Mouse (Mus musculus) forebrain, embryonic 16.5 days (tissue): Measurements from ENCODE around the gene Ncf1. TPM values are rescaled to one million over a fixed set of nuclear protein-coding genes. Genes with fewer than 3 reads are reported as not detected.

ENCODE experiments used
- ATAC-seq: fragments of 200-750 bp; cut with Nextera tagmentation; 2 replicates; pipeline ENCODE4 v1.8.0; 2017; ENCODE audit warnings: mild to moderate bottlenecking, moderate library complexity
- H3K27ac ChIP-seq: fragments of 300-500 bp; sonication (generic); 2 replicates; pipeline ENCODE4 v1.5.1; 2014; ENCODE audit warnings: low read length, control low read depth
- H3K27me3 ChIP-seq: fragments of 300-500 bp; sonication (generic); replicated peaks from 2 replicates; pipeline ENCODE4 v1.6.1; 2014; ENCODE audit warnings: low read length; ENCODE audit not compliant: control insufficient read depth, insufficient read depth
- H3K36me3 ChIP-seq: fragments of 300-500 bp; sonication (generic); 2 replicates; pipeline ENCODE4 v1.6.1; 2014; ENCODE audit not compliant: control insufficient read depth, insufficient read depth
- H3K4me1 ChIP-seq: fragments of 300-500 bp; sonication (generic); replicated peaks from 2 replicates; pipeline ENCODE4 v1.6.1; 2014; ENCODE audit warnings: low read length; ENCODE audit not compliant: control insufficient read depth, insufficient read depth
- H3K4me2 ChIP-seq: fragments of 300-500 bp; sonication (generic); 2 replicates; pipeline ENCODE4 v1.6.1; 2014; ENCODE audit warnings: mild to moderate bottlenecking, low read length, control low read depth
- H3K4me3 ChIP-seq: fragments of 300-500 bp; sonication (generic); replicated peaks from 2 replicates; pipeline ENCODE4 v1.5.1; 2014; ENCODE audit warnings: mild to moderate bottlenecking, low read length, control low read depth
- H3K9ac ChIP-seq: fragments of 300-500 bp; sonication (generic); replicated peaks from 2 replicates; pipeline ENCODE4 v1.6.1; 2014; ENCODE audit warnings: low read depth, low read length, control low read depth
- H3K9me3 ChIP-seq: fragments of 300-500 bp; sonication (generic); 2 replicates; pipeline ENCODE4 v1.6.1; 2016; ENCODE audit warnings: low read length; ENCODE audit not compliant: control insufficient read depth
- WGBS: fragments of 180-500 bp; shearing (Covaris S2); extraction: QIAGEN DNeasy Blood & Tissue Kit; methylation state at CpG from one replicate; pipeline ENCODE4 v1.1.7; 2014; 5-methylcytosine and 5-hydroxymethylcytosine counted together
- polyA plus RNA-seq: library from polyadenylated mRNA; unstranded; fragments of >200 nt; fragmentation: Nextera tagmentation; extraction: Ambion mirVana; gene quantifications from 2 replicates; pipeline ENCODE4 v1.2.1, GENCODE M21; 2015

Gene Ncf1
- polyA plus RNA-seq = 1.8 and 2.7 TPM in 2 replicates

DNA sequence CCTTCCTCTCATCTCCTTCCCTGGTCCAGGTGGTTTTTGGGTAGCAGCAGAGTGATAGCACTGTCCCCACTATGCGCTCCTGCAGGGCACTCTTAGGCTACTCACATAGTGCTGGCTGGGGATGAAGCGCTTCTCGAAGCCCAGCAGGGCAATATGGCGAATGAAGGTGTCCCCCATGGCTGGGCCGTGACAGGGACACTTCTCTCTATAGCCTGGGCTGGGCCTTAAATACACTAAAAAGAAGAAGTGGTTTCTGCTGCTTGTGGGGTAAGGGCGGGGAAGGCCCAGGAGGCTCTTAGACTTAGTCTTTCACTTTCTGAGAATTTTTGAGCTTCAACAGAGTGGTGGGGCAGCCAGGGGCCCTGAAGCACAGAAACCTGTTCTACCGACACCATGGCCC, at the start of gene Ncf1:
Gene Ncf1, minus strand, starts transcription at position 235 of the 400 bp plus-strand sequence.
- no peak for ATAC-seq
- H3K4me2 ChIP-seq = no peak within 1 kb of the TSS
- 84% methylated on average over 7 of the region's 7 CpGs for WGBS
- no peak within 1 kb of the TSS for H3K4me3 ChIP-seq
- no peaks in the 10 kb centered on the region for H3K36me3 ChIP-seq
- no peaks in the 10 kb centered on the region for H3K9me3 ChIP-seq
- H3K4me1 ChIP-seq = no peaks in the 10 kb centered on the region
- no peaks in the 10 kb centered on the region for H3K27me3 ChIP-seq
- H3K27ac ChIP-seq = no peak within 1 kb of the TSS
- H3K9ac ChIP-seq = no peak within 1 kb of the TSS

DNA sequence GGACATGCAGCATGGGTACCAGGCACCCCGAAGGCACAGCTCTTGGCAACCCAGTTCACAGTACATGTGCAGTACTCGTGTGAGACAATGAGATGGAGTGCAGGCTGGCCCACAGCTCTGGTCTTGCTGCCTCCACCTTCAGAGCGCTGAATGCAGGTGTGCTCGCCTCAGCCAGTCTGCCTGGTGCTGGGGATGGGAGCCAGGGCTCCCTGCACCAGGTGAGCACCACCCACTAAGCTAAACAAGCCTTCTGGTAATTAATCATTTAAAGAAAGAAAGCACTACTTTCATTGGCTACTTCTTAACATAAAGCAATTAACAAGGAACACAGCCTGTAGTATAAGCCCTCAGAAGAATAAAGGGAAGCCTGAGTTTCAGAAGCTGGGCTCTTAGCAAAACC, 47.7 kb upstream of the Ncf1 start:
- no peaks in the 10 kb centered on the region for H3K9me3 ChIP-seq
- no peak for ATAC-seq
- WGBS = 82% methylated on average over 4 of the region's 4 CpGs
- H3K4me2 ChIP-seq = no peak overlapping the region
- no peak overlapping the region for H3K9ac ChIP-seq
- no peaks in the 10 kb centered on the region for H3K4me1 ChIP-seq
- peaks cover 36% of the 10 kb centered on the region for H3K36me3 ChIP-seq
- H3K27ac ChIP-seq = no peak overlapping the region
- no peak overlapping the region for H3K4me3 ChIP-seq
- no peaks in the 10 kb centered on the region for H3K27me3 ChIP-seq

DNA sequence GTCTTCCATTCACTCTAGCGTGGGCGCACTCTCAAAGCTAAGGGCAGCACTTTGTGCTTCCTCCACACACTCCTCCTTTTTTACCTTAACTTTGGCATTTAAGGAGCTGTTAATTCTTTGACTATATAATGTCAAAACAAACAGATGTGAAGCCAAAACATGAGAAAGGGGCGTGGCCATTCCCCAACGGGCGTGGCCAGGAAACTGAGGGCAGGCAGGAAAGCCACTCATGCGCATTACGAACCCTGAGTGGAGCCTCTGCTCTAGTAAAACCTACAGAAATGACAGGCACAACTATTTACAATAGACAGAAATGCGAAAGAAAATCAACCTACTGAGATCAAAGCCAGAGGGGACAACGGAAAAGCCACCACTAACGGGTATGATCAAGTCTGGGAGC, 46.1 kb upstream of the Ncf1 start:
- Histone ChIP-seq H3K4me3 (no peak overlapping the region), H3K27me3 (no peaks in the 10 kb centered on the region), H3K36me3 (peaks cover 29% of the 10 kb centered on the region), H3K27ac (no peak overlapping the region), H3K9me3 (no peaks in the 10 kb centered on the region), H3K9ac (no peak overlapping the region), H3K4me2 (no peak overlapping the region), H3K4me1 (no peaks in the 10 kb centered on the region)
- no peak for ATAC-seq
- 84% methylated on average over 10 of the region's 10 CpGs for WGBS

DNA sequence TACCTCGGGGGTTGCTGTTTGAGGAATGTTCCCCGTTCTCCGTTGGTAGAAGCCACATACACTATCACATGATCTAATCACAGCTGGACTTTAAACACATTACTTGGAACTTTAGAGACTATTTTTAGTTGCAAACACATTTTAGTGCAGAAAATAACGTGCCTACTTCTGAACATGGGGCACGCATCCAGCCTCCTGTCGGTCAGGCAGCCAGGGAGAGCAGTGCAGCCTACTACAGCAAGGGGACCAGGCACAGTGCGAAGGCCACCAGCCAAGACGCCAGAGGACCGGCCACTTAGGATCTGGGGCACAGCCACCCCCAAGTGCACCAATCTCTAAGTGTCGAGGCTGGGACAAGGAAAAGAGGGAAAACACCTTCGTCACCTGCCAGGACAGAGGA, 45.6 kb upstream of the Ncf1 start:
- no peaks in the 10 kb centered on the region for H3K27me3 ChIP-seq
- no peak overlapping the region for H3K27ac ChIP-seq
- peaks cover 27% of the 10 kb centered on the region for H3K36me3 ChIP-seq
- 86% methylated on average over 11 of the region's 11 CpGs for WGBS
- no peaks in the 10 kb centered on the region for H3K9me3 ChIP-seq
- no peak for ATAC-seq
- H3K9ac ChIP-seq = no peak overlapping the region
- H3K4me2 ChIP-seq = no peak overlapping the region
- H3K4me1 ChIP-seq = no peaks in the 10 kb centered on the region
- no peak overlapping the region for H3K4me3 ChIP-seq

DNA sequence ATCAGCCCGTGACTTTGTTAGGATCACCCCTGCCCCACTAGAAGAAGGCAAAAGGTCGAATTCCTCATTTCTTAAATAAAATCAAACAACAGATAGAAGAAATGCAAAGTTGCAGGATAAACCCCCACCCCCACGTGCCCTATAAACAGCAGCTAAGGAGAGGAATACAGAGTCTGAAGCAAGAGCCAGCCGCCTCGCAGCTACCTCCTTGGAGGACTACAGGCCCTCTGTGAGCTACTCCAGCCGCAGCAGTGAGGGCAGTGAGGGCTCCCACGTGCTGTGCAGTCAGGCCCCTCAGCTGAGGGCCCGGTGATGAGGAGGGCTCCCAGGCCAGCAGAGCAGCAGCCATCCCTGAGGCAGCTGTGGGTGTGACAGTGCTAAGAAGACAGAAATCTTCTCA, 44.3 kb upstream of the Ncf1 start:
- Histone ChIP-seq H3K4me3 (no peak overlapping the region), H3K27me3 (no peaks in the 10 kb centered on the region), H3K36me3 (peaks cover 22% of the 10 kb centered on the region), H3K9ac (no peak overlapping the region), H3K27ac (no peak overlapping the region), H3K4me2 (no peak overlapping the region), H3K9me3 (no peaks in the 10 kb centered on the region), H3K4me1 (no peaks in the 10 kb centered on the region)
- WGBS = 88% methylated on average over 8 of the region's 8 CpGs
- no peak for ATAC-seq

DNA sequence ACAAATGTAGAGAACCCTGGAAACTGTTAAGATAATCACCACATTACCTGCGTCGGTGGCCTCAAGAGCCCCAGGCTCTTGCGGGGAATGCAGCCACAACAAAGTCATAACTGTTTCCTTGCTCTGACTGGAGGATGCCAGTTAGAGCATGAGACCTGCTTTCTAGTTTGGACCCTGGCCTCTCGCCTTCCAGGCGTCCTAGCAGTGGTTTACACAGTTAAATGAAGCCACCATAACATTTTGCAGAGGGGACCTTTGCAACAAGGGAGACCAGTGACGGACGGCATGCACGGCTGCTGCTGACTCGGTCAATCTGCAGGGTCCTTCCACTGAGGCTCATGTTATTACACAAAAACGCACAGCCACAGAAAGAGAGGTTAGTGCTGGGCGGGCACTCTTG, 43.3 kb upstream of the Ncf1 start:
- WGBS = 80% methylated on average over 11 of the region's 11 CpGs
- Histone ChIP-seq H3K36me3 (peaks cover 21% of the 10 kb centered on the region), H3K9ac (no peak overlapping the region), H3K27ac (no peak overlapping the region), H3K9me3 (no peaks in the 10 kb centered on the region), H3K27me3 (no peaks in the 10 kb centered on the region), H3K4me1 (no peaks in the 10 kb centered on the region), H3K4me3 (no peak overlapping the region), H3K4me2 (no peak overlapping the region)
- no peak for ATAC-seq

DNA sequence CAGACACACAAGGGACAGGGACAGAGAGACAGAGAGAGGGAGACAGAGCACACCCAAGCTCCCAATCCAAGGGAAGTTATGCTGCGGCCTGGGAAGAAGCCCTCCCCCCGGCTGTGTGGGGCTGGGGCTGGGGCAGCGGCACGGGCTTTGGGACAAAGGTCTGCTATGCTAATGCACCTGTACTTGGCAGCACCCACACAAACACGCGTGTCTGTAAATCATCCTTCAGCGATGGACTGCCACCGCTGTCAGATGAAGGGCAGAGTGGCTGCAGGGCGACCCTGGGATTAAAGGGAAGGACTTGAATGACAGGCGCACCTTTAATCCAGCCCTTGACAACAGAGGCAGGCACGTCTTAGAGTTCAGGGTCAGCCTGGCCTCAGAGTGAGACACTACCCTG, 42.0 kb upstream of the Ncf1 start:
- Histone ChIP-seq H3K4me1 (no peaks in the 10 kb centered on the region), H3K9ac (no peak overlapping the region), H3K4me3 (no peak overlapping the region), H3K27ac (no peak overlapping the region), H3K27me3 (no peaks in the 10 kb centered on the region), H3K36me3 (peaks cover 22% of the 10 kb centered on the region), H3K9me3 (no peaks in the 10 kb centered on the region), H3K4me2 (no peak overlapping the region)
- ATAC-seq = no peak
- 86% methylated on average over 11 of the region's 11 CpGs for WGBS

DNA sequence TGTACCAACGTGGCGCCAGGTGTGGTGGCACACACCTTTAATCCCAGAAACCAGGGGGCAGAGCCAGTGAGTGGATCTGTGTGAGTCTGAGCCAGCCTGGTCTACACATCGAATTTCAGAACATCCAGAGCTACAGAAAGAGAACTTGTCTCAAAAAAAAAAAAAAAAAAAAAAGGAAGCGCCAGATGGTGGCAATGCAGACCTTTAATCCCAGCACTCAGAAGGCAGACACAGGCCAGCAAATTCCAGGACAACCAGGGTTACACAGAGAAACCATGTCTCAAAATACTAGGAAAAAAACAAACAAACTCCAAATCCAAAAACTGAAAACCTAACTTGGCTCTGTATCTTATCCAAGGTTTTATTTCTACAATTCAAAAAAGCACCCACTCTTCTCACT, 41.1 kb upstream of the Ncf1 start:
- Histone ChIP-seq H3K4me2 (no peak overlapping the region), H3K27ac (no peak overlapping the region), H3K27me3 (no peaks in the 10 kb centered on the region), H3K36me3 (peaks cover 22% of the 10 kb centered on the region), H3K4me3 (no peak overlapping the region), H3K4me1 (no peaks in the 10 kb centered on the region), H3K9ac (no peak overlapping the region), H3K9me3 (no peaks in the 10 kb centered on the region)
- no peak for ATAC-seq
- WGBS = 91% methylated on average over 4 of the region's 4 CpGs

DNA sequence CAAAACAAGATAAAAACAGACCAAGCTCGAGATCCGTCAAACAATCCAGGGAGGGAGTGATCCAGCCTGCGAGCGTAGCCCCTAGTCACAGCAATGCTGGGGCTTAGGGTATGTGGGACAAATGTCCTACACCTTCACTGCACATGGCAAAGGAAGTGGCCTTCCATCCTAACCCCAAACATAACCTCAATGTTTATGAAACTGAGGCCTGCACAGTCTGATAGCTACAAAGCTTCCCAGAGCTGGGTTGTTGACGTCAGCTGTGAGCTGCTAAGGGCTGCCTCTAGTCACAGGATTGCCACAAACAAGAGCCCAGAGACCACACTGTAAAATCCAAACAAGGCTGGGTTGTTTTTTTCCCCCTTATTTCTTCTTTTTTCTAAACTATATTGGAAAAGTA, 40.3 kb upstream of the Ncf1 start:
- Histone ChIP-seq H3K9ac (no peak overlapping the region), H3K9me3 (no peaks in the 10 kb centered on the region), H3K4me3 (no peak overlapping the region), H3K27ac (no peak overlapping the region), H3K4me2 (no peak overlapping the region), H3K36me3 (peaks cover 27% of the 10 kb centered on the region), H3K4me1 (no peaks in the 10 kb centered on the region), H3K27me3 (no peaks in the 10 kb centered on the region)
- 83% methylated on average over 5 of the region's 5 CpGs for WGBS
- no peak for ATAC-seq

DNA sequence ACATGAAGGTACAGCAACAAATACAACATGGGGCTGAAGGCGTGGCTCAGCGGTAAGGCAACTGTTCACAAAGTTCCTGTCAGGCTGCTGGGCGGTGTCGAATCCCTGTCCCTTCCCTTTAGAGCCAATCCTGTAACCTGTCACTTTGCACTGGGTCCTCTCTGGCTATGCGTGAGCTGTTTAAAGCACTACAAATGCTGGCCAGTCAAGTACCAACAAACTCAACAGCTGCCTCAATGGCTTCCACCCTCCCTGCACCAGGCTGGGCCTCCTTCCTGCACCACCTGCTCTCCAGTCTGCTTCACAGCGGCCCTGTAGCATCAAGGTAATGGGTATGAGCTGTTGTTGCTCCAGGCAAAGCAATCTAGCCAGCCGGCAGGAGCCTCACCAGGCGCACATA, 39.3 kb upstream of the Ncf1 start:
- Histone ChIP-seq H3K4me1 (no peaks in the 10 kb centered on the region), H3K4me3 (no peak overlapping the region), H3K27me3 (no peaks in the 10 kb centered on the region), H3K36me3 (peaks cover 28% of the 10 kb centered on the region), H3K9me3 (no peaks in the 10 kb centered on the region), H3K27ac (no peak overlapping the region), H3K4me2 (no peak overlapping the region), H3K9ac (no peak overlapping the region)
- ATAC-seq = no peak
- whole genome bisulfite sequencing = 94% methylated on average over 8 of the region's 8 CpGs
